Mouse (Mus musculus) cerebellum, adult 8-10 months (tissue): ENCODE measurements at regions not wholly inside any gene's neighbourhood (a gene's known extent, or its start where the extent isn't known, plus 50 kb on each side); places are given as distances from the start of the nearest gene placed in this dataset.
A peak's percentile ranks its signal among the peaks of the same experiment; 100 is the strongest.

Experiments used
- DNase-seq: peaks from one replicate; pipeline ENCODE4 v3.0.0; 2022

GRCm38 (mm10) chr6:73401059-73401458, 68.4 kb downstream of the 4931417E11Rik start:
- peak; percentile 37 for DNase-seq

- DNase-seq = no peak
These were observed 80.2 kb downstream of the 4931417E11Rik start for GRCm38 (mm10) chr6:73389301-73389700.

GRCm38 (mm10) chr6:73386261-73386660, 83.2 kb downstream of the 4931417E11Rik start:
- peak; percentile 82 for DNase-seq

GRCm38 (mm10) chr6:73379825-73380224, 89.6 kb downstream of the 4931417E11Rik start:
- DNase-seq = no peak

GRCm38 (mm10) chr6:73377884-73378283, 91.6 kb downstream of the 4931417E11Rik start:
- no peak for DNase-seq

GRCm38 (mm10) chr6:73376291-73376690, 93.2 kb downstream of the 4931417E11Rik start:
- no peak for DNase-seq

GRCm38 (mm10) chr6:73372901-73373300, 96.6 kb downstream of the 4931417E11Rik start:
- DNase-seq = peak; percentile 54

- DNase-seq = no peak
These were observed 97.6 kb downstream of the 4931417E11Rik start for GRCm38 (mm10) chr6:73371866-73372265.

- no peak for DNase-seq
These were observed 98.6 kb downstream of the 4931417E11Rik start for GRCm38 (mm10) chr6:73370901-73371300.

GRCm38 (mm10) chr6:73368836-73369141, 100.7 kb downstream of the 4931417E11Rik start:
- no peak for DNase-seq

- no peak for DNase-seq
These were observed 101.2 kb downstream of the 4931417E11Rik start for GRCm38 (mm10) chr6:73368047-73368835.

GRCm38 (mm10) chr6:73367616-73368015, 101.9 kb downstream of the 4931417E11Rik start:
- DNase-seq = peak; percentile 81

GRCm38 (mm10) chr6:73366626-73367025, 102.8 kb downstream of the 4931417E11Rik start:
- DNase-seq = no peak

GRCm38 (mm10) chr6:73365306-73365705, 104.2 kb downstream of the 4931417E11Rik start:
- no peak for DNase-seq

GRCm38 (mm10) chr6:73334995-73335394, 86.8 kb downstream of the Suclg1 start:
- DNase-seq = no peak

- no peak for DNase-seq
These were observed 81.5 kb downstream of the Suclg1 start for GRCm38 (mm10) chr6:73329666-73330065.
